Mouse (Mus musculus) olfactory bulb, adult 2 months (tissue): ENCODE data around the gene Alkbh3. TPM values are rescaled to one million over a fixed set of nuclear protein-coding genes. Genes with fewer than 3 reads are reported as not detected.

Source experiments
- H3K27ac ChIP-seq: fragments of 200-500 bp; 2 replicates; pipeline ENCODE4 v1.5.1; 2012; ENCODE audit warnings: low read depth, low read length; ENCODE audit not compliant: insufficient read depth
- H3K4me1 ChIP-seq: fragments of 200-500 bp; 2 replicates; pipeline ENCODE4 v1.6.1; 2012; ENCODE audit warnings: low read length; ENCODE audit not compliant: control insufficient read depth, insufficient read depth
- H3K4me3 ChIP-seq: fragments of 200-500 bp; 2 replicates; pipeline ENCODE4 v1.5.1; 2012; ENCODE audit warnings: mild to moderate bottlenecking, low read depth, low read length, moderate library complexity; ENCODE audit not compliant: insufficient read depth
- CTCF ChIP-seq: fragments of 200-500 bp; IDR thresholded peaks from 2 replicates; pipeline ENCODE4 v1.5.1; 2012; ENCODE audit warnings: low read depth, mild to moderate bottlenecking, low read length, moderate library complexity; ENCODE audit not compliant: insufficient read depth
- POLR2A ChIP-seq: fragments of 200-500 bp; IDR thresholded peaks from 2 replicates; pipeline ENCODE4 v1.6.1; 2012; ENCODE audit warnings: mild to moderate bottlenecking, low read depth, low read length, moderate library complexity; ENCODE audit not compliant: insufficient read depth
- WGBS: fragments of 180-500 bp; shearing (Covaris S2); methylation state at CpG from one replicate; pipeline ENCODE4 v1.1.7; 2018; 5-methylcytosine and 5-hydroxymethylcytosine counted together
- polyA plus RNA-seq: library from polyadenylated mRNA; stranded (reverse); fragments of >200 nt; gene quantifications from 2 replicates; pipeline ENCODE4 v1.2.4, GENCODE M21; 2012; ENCODE audit warnings: low replicate concordance; ENCODE audit not compliant: missing spikeins, insufficient read depth, insufficient read length

Gene Alkbh3
- polyA plus RNA-seq, 1 experiment = not detected

- 26% methylated on average over 5 of the region's 5 CpGs for WGBS
- no peaks in the 10 kb centered on the region for H3K4me1 ChIP-seq
- H3K4me3 ChIP-seq = no peak overlapping the region
- no peak overlapping the region for H3K27ac ChIP-seq
- TF ChIP-seq POLR2A = no peak
- no peak for TF ChIP-seq CTCF
Observed at GRCm38 (mm10) chr2:93946976-93947375, 63.6 kb downstream of the Alkbh3 start.

GRCm38 (mm10) chr2:93944855-93945254 lies 65.8 kb downstream of the Alkbh3 start:
- 91% methylated on average over 4 of the region's 4 CpGs for WGBS
- Histone ChIP-seq H3K4me3 (no peak overlapping the region), H3K27ac (no peak overlapping the region), H3K4me1 (peaks cover 7% of the 10 kb centered on the region)
- TF ChIP-seq POLR2A (no peak), CTCF (no peak)

GRCm38 (mm10) chr2:93944099-93944498 lies 66.5 kb downstream of the Alkbh3 start:
- H3K4me1 ChIP-seq = peaks cover 7% of the 10 kb centered on the region
- H3K4me3 ChIP-seq = no peak overlapping the region
- 89% methylated on average over 2 of the region's 2 CpGs for WGBS
- TF ChIP-seq POLR2A = no peak
- H3K27ac ChIP-seq = no peak overlapping the region

- WGBS = 75% methylated on average over 11 of the region's 11 CpGs
- TF ChIP-seq CTCF (no peak), POLR2A (no peak)
- H3K4me1 ChIP-seq = peaks cover 7% of the 10 kb centered on the region
- 0 out of 2 replicates have a peak overlapping the region, but pooled peaks have one; percentile 8 for H3K27ac ChIP-seq
- no peak overlapping the region for H3K4me3 ChIP-seq
Observed at GRCm38 (mm10) chr2:93941670-93942069, 68.9 kb downstream of the Alkbh3 start.

- Histone ChIP-seq H3K4me3 (no peak overlapping the region), H3K4me1 (peaks cover 7% of the 10 kb centered on the region), H3K27ac (no peak overlapping the region)
- TF ChIP-seq POLR2A = no peak
- TF ChIP-seq CTCF = no peak
- 55% methylated on average over 9 of the region's 9 CpGs for WGBS
Observed at GRCm38 (mm10) chr2:93938534-93938933, 72.1 kb downstream of the Alkbh3 start.

Other genes with a start within 250 kb of the Alkbh3 start
- gene Ext2, start 188.2 kb downstream of the Alkbh3 start, polyA plus RNA-seq = not detected in 2 replicates
- gene Accs, start 160.9 kb downstream of the Alkbh3 start, polyA plus RNA-seq = not detected in 2 replicates
- gene Accsl, start 141.7 kb downstream of the Alkbh3 start, polyA plus RNA-seq = not detected in 2 replicates
- not detected in 2 replicates for gene Gm13889, start 53.6 kb downstream of the Alkbh3 start, polyA plus RNA-seq
- not detected in 2 replicates for gene Gm27027, start 14.5 kb downstream of the Alkbh3 start, polyA plus RNA-seq
- gene Hsd17b12, start 147.2 kb upstream of the Alkbh3 start, polyA plus RNA-seq = not detected in 2 replicates